Mouse (Mus musculus): ENCODE results near the gene Cx3cl1. TPM values are rescaled to one million over a fixed set of nuclear protein-coding genes. Genes with fewer than 3 reads are reported as not detected.

Cx3cl1 gene
- polyA plus RNA-seq, 1 experiment from 2014 or later, result 56.7 TPM

GRCm38 (mm10) chr8:94822637-94823560 lies 51.1 kb downstream of the Cx3cl1 start:
- no peak overlapping the region for H3K9ac ChIP-seq (replicated peaks)
- no peak overlapping the region for H3K4me2 ChIP-seq
- no peak overlapping the region for H3K27ac ChIP-seq (replicated peaks)
- no peaks in the 10 kb centered on the region for H3K27me3 ChIP-seq (replicated peaks)
- no peaks in the 10 kb centered on the region for H3K4me1 ChIP-seq
- H3K36me3 ChIP-seq, result peaks cover 71% of the 10 kb centered on the region
- 77% methylated on average over 23 of the region's 23 CpGs for WGBS
- H3K9me3 ChIP-seq (replicated peaks), result no peaks in the 10 kb centered on the region
- peak; percentile 45; the same call in 1 of the 2 replicates for ATAC-seq (ENCODE audit: low FRiP score)
- H3K4me3 ChIP-seq (replicated peaks), result no peak overlapping the region

- ATAC-seq (ENCODE audit: low FRiP score), result no peak
- H3K27ac ChIP-seq (replicated peaks), result no peak overlapping the region
- no peaks in the 10 kb centered on the region for H3K9me3 ChIP-seq (replicated peaks)
- H3K9ac ChIP-seq (replicated peaks), result 0 out of 2 replicates have a peak overlapping the region, but pooled peaks have one; percentile 17
- H3K27me3 ChIP-seq (replicated peaks), result no peaks in the 10 kb centered on the region
- no peak overlapping the region for H3K4me2 ChIP-seq
- WGBS, result 89% methylated on average over 6 of the region's 6 CpGs
- no peaks in the 10 kb centered on the region for H3K4me1 ChIP-seq
- peaks cover 76% of the 10 kb centered on the region for H3K36me3 ChIP-seq
- H3K4me3 ChIP-seq (replicated peaks), result no peak overlapping the region
Observed at GRCm38 (mm10) chr8:94825170-94825569, 53.4 kb downstream of the Cx3cl1 start.

- no peak for ATAC-seq (ENCODE audit: low FRiP score)
- no peaks in the 10 kb centered on the region for H3K4me1 ChIP-seq
- no peaks in the 10 kb centered on the region for H3K27me3 ChIP-seq (replicated peaks)
- no peaks in the 10 kb centered on the region for H3K9me3 ChIP-seq (replicated peaks)
- no peak overlapping the region for H3K4me2 ChIP-seq
- H3K9ac ChIP-seq (replicated peaks), result no peak overlapping the region
- no peak overlapping the region for H3K4me3 ChIP-seq (replicated peaks)
- H3K36me3 ChIP-seq, result peaks cover 72% of the 10 kb centered on the region
- 96% methylated on average over 5 of the region's 5 CpGs for whole genome bisulfite sequencing
- H3K27ac ChIP-seq (replicated peaks), result no peak overlapping the region
Observed at GRCm38 (mm10) chr8:94826210-94826609, 54.4 kb downstream of the Cx3cl1 start.

- Histone ChIP-seq H3K9ac (replicated peaks) (no peak overlapping the region), H3K27ac (replicated peaks) (no peak overlapping the region), H3K4me2 (no peak overlapping the region), H3K27me3 (replicated peaks) (no peaks in the 10 kb centered on the region), H3K36me3 (peaks cover 62% of the 10 kb centered on the region), H3K4me3 (replicated peaks) (no peak overlapping the region), H3K4me1 (peaks cover 5% of the 10 kb centered on the region; the same call in 1 of the 2 replicates), H3K9me3 (replicated peaks) (no peaks in the 10 kb centered on the region)
- ATAC-seq (ENCODE audit: low FRiP score), result no peak
- 89% methylated on average over 6 of the region's 6 CpGs for whole genome bisulfite sequencing
Observed at GRCm38 (mm10) chr8:94828284-94828683, 56.5 kb downstream of the Cx3cl1 start.

Other genes with a start within 250 kb of the Cx3cl1 start
- 25.6 and 29.9 TPM in 2 replicates for gene Cpne2, start 239.0 kb upstream of the Cx3cl1 start, polyA plus RNA-seq (2015; fragmentation: Nextera tagmentation; extraction: Ambion mirVana)
- 50.0 and 50.2 TPM in 2 replicates for gene Rspry1, start 170.1 kb upstream of the Cx3cl1 start, polyA plus RNA-seq (2015; fragmentation: Nextera tagmentation; extraction: Ambion mirVana)
- 66.6 and 70.5 TPM in 2 replicates for gene Fam192a, start 170.0 kb upstream of the Cx3cl1 start, polyA plus RNA-seq (2015; fragmentation: Nextera tagmentation; extraction: Ambion mirVana)
- 179 and 182 TPM in 2 replicates for gene Arl2bp, start 105.4 kb upstream of the Cx3cl1 start, polyA plus RNA-seq (2015; fragmentation: Nextera tagmentation; extraction: Ambion mirVana)
- 3.9 and 8.6 TPM in 2 replicates for gene Pllp, start 75.7 kb upstream of the Cx3cl1 start, polyA plus RNA-seq (2015; fragmentation: Nextera tagmentation; extraction: Ambion mirVana)
- 0.10 TPM in 1 of 2 replicates, not detected in the other for gene Ccl22, start 26.4 kb upstream of the Cx3cl1 start, polyA plus RNA-seq (2015; fragmentation: Nextera tagmentation; extraction: Ambion mirVana)
- 0.92 and 1.1 TPM in 2 replicates for gene Ccl17, start 38.4 kb downstream of the Cx3cl1 start, polyA plus RNA-seq (2015; fragmentation: Nextera tagmentation; extraction: Ambion mirVana)
- gene Coq9, start 66.3 kb downstream of the Cx3cl1 start, polyA plus RNA-seq (2015; fragmentation: Nextera tagmentation; extraction: Ambion mirVana), result 61.4 and 66.6 TPM in 2 replicates
- 177 and 195 TPM in 2 replicates for gene Ciapin1, start 66.3 kb downstream of the Cx3cl1 start, polyA plus RNA-seq (2015; fragmentation: Nextera tagmentation; extraction: Ambion mirVana)
- gene Polr2c, start 85.4 kb downstream of the Cx3cl1 start, polyA plus RNA-seq (2015; fragmentation: Nextera tagmentation; extraction: Ambion mirVana), result 117 and 122 TPM in 2 replicates
- gene Dok4, start 104.3 kb downstream of the Cx3cl1 start, polyA plus RNA-seq (2015; fragmentation: Nextera tagmentation; extraction: Ambion mirVana), result 100 and 116 TPM in 2 replicates
- gene Ccdc102a, start 146.1 kb downstream of the Cx3cl1 start, polyA plus RNA-seq (2015; fragmentation: Nextera tagmentation; extraction: Ambion mirVana), result 6.2 and 13.2 TPM in 2 replicates
- gene Adgrg5, start 151.7 kb downstream of the Cx3cl1 start, polyA plus RNA-seq (2015; fragmentation: Nextera tagmentation; extraction: Ambion mirVana), result 0.28 and 1.3 TPM in 2 replicates
- 80.9 and 96.9 TPM in 2 replicates for gene Adgrg1, start 202.7 kb downstream of the Cx3cl1 start, polyA plus RNA-seq (2015; fragmentation: Nextera tagmentation; extraction: Ambion mirVana)
- gene Adgrg3, start 245.7 kb downstream of the Cx3cl1 start, polyA plus RNA-seq (2015; fragmentation: Nextera tagmentation; extraction: Ambion mirVana), result 0.95 and 4.7 TPM in 2 replicates

Data from neural tube, embryonic 15.5 days (tissue).